Comparison of ENCODE assay signal across 19 mouse cellular contexts in genomic region chr10:12180965-12181364, GRCm38 (mm10).
DNase-seq lines count a peak whose midpoint lies in the region; ATAC-seq lines count a peak whose summit lies in the region.
"Had no signal": no experiment of that assay in that cellular context is flagged by ENCODE, and none has a peak within 500 bp of the region (broad histone marks: within the 10 kb centered on the region; RNA-seq: fewer than 3 reads in every experiment).

No protein-coding gene starts in this region.

- DNase-seq in adrenal gland, adult (ENCODE audit: inconsistent age in 2 of 2, low spot score in 1 of 2): peak; percentile 33 to 71
- no peak for DNase-seq in adrenal gland, postnatal 10 days
- DNase-seq in frontal cortex, postnatal 10 days (ENCODE audit: low spot score in 2 of 2): no peak
- peak; percentile 31 to 33 for DNase-seq in adrenal gland, postnatal 36 days
- no peak for DNase-seq in thymus, postnatal 0 days (ENCODE audit: low spot score)
- no peak for DNase-seq in B cell, adult 2 months
- no peak for DNase-seq in embryo, embryonic 10.5 days (ENCODE audit: low spot score)
- DNase-seq: cerebellum, adult 11-12 months; cerebellum, adult 9-10 months; cerebellum, postnatal 25 days; gastrocnemius, postnatal 14 days; heart, adult 2 months; heart, postnatal 14 days; kidney, adult 11 months; kidney, adult 9 months had no signal

- ATAC-seq in frontal cortex, adult (ENCODE audit: low TSS enrichment): peak; percentile 52
- ATAC-seq: CD4-positive, CD25-positive, alpha-beta regulatory T cell, adult 4 months; forebrain, embryonic 14.5 days; hindbrain, postnatal 0 days had no signal

Comparison
In these comparisons a context has a peak if more than half of its experiments do, and no peak if none do; other contexts are left out.
1. DNase-seq: peak in adrenal gland, adult (2 of 2) and adrenal gland, postnatal 36 days (2 of 2); none in adrenal gland, postnatal 10 days (single experiment), frontal cortex, postnatal 10 days (0 of 2), thymus, postnatal 0 days (single experiment), B cell, adult 2 months (0 of 2) and embryo, embryonic 10.5 days (single experiment).